Mouse (Mus musculus): ENCODE data around the gene Fgf13.

The Fgf13 gene

GRCm38 (mm10) chrX:59186922-59187321 lies 380.9 kb downstream of the Fgf13 start:
- ATAC-seq (ENCODE audit: low TSS enrichment), result peak; percentile 41; the same call in 1 of the 2 replicates

- no peak for ATAC-seq (ENCODE audit: low TSS enrichment)
Observed at GRCm38 (mm10) chrX:59182323-59182722, 385.5 kb downstream of the Fgf13 start.

- ATAC-seq (ENCODE audit: low TSS enrichment), result no peak; the same call in 1 of the 2 replicates
Observed at GRCm38 (mm10) chrX:59179627-59180026, 388.2 kb downstream of the Fgf13 start.

GRCm38 (mm10) chrX:59179081-59179596 lies 388.7 kb downstream of the Fgf13 start:
- peak; percentile 84 for ATAC-seq (ENCODE audit: low TSS enrichment)

GRCm38 (mm10) chrX:59177653-59178052 lies 390.2 kb downstream of the Fgf13 start:
- peak; percentile 73 for ATAC-seq (ENCODE audit: low TSS enrichment)

- ATAC-seq (ENCODE audit: low TSS enrichment), result no peak
Observed at GRCm38 (mm10) chrX:59172200-59172599, 395.7 kb downstream of the Fgf13 start.

GRCm38 (mm10) chrX:59166763-59167162 lies 401.1 kb downstream of the Fgf13 start:
- ATAC-seq (ENCODE audit: low TSS enrichment), result peak; percentile 74

GRCm38 (mm10) chrX:59141947-59142346 lies 425.9 kb downstream of the Fgf13 start:
- ATAC-seq (ENCODE audit: low TSS enrichment), result no peak

- ATAC-seq (ENCODE audit: low TSS enrichment), result peak; percentile 82
Observed at GRCm38 (mm10) chrX:59134928-59135361, 432.9 kb downstream of the Fgf13 start.

- ATAC-seq (ENCODE audit: low TSS enrichment), result peak; percentile 58
Observed at GRCm38 (mm10) chrX:59134166-59134861, 433.6 kb downstream of the Fgf13 start.

GRCm38 (mm10) chrX:59133834-59134165 lies 434.1 kb downstream of the Fgf13 start:
- peak; percentile 45 for ATAC-seq (ENCODE audit: low TSS enrichment)

GRCm38 (mm10) chrX:59133416-59133815 lies 434.5 kb downstream of the Fgf13 start:
- ATAC-seq (ENCODE audit: low TSS enrichment), result peak; percentile 39

GRCm38 (mm10) chrX:59126637-59127036 lies 441.2 kb downstream of the Fgf13 start:
- peak; percentile 95 for ATAC-seq (ENCODE audit: low TSS enrichment)

GRCm38 (mm10) chrX:59113187-59113586 lies 454.7 kb downstream of the Fgf13 start:
- no peak for ATAC-seq (ENCODE audit: low TSS enrichment)

GRCm38 (mm10) chrX:59085928-59086327 lies 481.9 kb downstream of the Fgf13 start:
- peak; percentile 98 for ATAC-seq (ENCODE audit: low TSS enrichment)

- ATAC-seq (ENCODE audit: low TSS enrichment), result no peak
Observed at GRCm38 (mm10) chrX:59080427-59080826, 487.4 kb downstream of the Fgf13 start.

- peak; percentile 96 for ATAC-seq (ENCODE audit: low TSS enrichment)
Observed at GRCm38 (mm10) chrX:59072083-59072482, 495.8 kb downstream of the Fgf13 start.

- no peak for ATAC-seq (ENCODE audit: low TSS enrichment)
Observed at GRCm38 (mm10) chrX:59063157-59063556, 504.7 kb downstream of the Fgf13 start.

- ATAC-seq (ENCODE audit: low TSS enrichment), result peak; percentile 96
Observed at GRCm38 (mm10) chrX:59034969-59035368, 532.9 kb downstream of the Fgf13 start.
